Mouse (Mus musculus): ENCODE data around the gene Pax2. TPM values are rescaled to one million over a fixed set of nuclear protein-coding genes. Genes with fewer than 3 reads are reported as not detected.
A peak's percentile ranks its signal among the peaks of the same experiment; 100 is the strongest.
"Not testable (repeated sequence)": the region's sequence is repeated elsewhere in the genome, so short reads cannot be mapped to it uniquely, and the experiment has no call there.

Pax2 gene
- total RNA-seq, 4 experiments from 2014 or later: not detected

DNA sequence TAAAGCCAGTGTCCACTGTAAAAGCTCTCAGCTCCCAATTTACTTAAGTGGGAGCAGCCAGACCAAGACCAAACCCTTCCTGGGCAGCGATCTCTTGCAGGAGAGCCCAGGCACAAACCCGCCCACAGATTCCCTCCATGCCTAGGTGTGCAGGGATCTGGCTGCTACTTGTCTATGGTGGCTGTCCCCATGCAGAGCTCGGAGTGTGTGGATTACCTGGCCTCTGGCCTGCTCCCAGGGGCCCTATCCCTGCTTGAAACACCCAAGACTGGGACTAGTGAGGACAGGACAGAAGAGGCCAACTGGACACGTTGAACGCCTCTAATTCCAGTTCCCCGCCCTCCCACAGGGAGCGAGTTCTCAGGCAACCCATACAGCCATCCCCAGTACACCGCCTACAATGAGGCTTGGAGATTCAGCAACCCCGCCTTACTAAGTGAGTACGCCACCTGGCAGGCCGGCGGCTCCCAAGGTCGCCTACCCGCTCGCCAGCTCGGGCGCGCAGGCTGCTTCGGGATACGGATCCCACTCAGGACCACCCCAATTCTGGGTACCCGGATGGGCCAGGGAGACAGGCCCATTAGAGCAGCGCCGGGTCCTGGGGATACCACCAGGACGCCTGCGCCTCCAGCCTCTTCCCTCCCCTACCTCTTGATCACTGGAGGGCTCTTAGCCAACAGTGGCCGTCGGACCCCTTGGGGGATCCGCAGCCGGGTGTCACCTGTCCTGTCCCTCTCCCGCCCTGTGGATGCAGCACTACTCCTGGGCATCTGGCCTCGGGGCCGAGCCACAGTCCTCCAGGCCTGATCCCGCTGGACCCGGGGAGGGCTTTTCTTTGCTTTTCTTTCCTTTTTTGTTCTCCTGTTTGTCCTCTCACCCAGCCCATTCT is 79.4 kb downstream of the Pax2 start:
- DNase-seq (ENCODE audit: low spot score): no peak

DNA sequence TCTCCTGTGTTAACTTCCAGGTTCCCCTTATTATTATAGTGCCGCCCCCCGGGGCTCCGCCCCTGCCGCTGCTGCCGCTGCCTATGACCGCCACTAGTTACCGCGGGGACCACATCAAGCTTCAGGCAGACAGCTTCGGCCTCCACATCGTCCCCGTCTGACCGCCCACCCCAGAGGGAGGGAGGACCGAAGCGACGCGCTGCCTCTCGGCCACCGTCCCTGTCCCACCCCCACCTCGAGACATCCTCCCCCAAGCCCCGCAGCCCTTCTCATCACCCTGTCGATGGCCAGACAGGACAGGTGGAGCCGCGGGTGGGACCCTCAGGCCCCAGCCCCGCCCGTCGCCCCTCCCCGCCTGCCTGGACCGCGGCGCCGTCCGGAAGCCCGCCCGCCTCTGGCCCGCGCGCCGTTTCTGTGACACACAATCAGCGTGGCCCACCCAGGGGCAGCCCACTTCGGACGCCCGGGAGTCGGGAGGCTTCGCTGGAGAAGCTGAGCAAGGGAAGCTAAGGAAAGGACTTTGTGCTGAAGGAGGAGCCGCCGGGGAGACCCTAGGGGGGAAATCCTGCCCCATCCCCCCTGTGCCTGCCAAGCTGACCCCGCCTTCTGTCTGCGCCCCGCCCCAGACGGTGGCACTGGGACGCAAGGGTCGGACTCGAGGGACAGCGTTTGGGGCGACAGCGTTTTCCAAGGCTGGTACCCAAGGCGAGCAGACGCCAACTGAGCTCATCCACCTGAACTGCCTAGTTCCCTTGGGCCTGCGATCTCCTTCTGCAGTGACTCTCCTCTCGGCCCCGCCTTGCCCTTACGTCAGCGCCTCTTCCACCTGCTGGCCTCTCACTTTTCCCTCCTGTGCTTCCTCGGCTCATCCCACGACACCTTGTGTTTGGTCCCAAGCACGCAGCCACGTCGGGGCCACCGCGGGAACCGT is 80.4 kb downstream of the Pax2 start:
- DNase-seq (ENCODE audit: low spot score): no peak

DNA sequence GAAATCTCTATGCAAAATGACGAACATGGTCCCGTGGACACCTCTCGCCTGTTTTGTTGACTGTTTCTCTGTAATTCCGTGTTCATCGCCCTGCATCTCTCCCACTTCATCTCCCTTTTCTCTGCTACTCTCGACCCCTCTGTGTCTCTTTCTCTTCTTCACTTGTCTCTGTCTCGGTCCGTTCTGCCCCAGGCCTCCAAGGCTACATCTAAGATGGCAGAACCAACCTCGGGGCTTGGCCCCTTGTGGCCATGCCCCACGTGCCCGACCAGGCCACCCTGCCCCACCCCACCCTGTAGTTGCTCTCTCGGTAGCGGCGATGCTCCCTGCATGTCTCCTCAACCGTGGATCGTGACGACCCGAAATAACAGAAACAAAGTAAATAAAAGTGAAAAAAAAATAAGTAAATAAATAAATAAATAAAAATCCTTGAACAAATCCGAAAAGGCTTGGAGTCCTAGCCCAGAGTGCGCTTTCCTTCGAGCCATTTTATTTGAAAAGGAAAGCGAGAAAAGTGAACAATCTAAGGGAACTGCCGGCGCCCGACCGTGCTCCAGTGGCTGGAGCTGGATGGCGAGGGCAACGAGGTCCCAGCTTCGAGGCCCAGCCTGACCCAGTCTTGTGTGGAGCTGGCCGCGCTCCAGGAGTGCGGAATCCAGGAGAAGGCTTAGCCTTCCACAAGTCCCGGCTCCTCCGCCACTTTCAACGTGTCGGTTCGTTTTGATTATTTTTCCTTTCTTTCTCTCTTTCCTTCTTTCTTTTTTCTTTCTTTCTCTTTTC is 81.8 kb downstream of the Pax2 start:
- DNase-seq (ENCODE audit: low spot score): no peak

DNA sequence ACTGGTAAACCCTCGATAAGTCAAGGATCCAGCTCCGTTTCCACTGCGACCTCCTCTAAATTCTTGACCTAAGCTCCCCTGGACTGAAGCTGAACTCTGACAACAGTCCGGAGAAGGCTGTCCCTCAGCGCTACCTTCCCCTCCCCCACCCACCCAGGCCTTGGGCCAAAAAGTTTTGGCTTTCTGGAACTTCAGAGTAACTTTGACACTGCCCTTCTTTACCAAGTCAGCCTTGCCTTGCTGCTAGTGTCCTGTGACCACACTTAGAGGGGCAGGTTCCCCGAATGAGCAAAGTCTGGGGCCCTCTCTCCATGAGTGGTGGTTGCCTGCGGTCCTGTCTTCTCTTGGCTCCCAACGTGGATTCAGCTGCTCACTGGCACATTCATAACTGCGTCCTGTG is 82.5 kb downstream of the Pax2 start:
- no peak for DNase-seq (ENCODE audit: low spot score)

DNA sequence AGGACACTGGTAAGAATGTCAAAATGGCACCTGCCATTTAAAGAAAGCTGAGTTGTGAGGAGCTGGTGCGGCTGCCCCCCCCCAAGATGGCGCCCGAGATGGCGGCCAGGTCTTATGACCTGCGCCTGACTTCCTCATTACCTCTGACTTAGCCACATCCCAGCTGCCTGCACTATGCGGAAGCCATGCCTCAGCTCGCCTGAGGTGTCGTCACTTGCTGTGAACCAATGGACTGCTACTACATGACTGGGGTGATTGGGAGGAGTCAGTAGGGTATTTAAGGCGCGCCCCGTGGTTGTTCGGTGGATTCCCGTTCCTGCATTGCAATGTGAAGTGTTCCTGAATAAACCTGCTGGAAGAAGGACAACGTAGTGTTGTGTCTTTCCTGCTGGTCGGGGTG is 86.8 kb downstream of the Pax2 start:
- not testable (repeated sequence) for DNase-seq (ENCODE audit: low spot score)

DNA sequence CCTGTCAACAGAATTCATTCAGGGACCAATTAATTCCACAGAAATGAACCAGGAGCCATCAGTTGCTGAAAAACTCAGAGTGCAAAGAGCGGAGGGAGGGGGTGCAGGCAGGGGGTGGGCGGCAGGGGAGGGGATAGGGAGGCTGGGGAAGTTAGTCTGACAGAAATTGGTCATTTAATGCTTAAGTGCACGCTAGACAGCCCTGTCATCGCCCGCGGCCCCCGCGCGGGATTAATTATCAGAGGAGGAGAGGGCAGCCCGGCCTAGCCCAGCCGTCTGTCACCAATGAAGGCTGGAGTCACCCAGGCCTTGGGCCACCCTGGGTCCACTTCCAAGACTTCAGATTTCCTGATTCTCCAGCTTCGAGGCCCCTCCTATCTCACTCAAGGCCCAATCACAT is 93.6 kb downstream of the Pax2 start:
- no peak for DNase-seq (ENCODE audit: low spot score)

DNA sequence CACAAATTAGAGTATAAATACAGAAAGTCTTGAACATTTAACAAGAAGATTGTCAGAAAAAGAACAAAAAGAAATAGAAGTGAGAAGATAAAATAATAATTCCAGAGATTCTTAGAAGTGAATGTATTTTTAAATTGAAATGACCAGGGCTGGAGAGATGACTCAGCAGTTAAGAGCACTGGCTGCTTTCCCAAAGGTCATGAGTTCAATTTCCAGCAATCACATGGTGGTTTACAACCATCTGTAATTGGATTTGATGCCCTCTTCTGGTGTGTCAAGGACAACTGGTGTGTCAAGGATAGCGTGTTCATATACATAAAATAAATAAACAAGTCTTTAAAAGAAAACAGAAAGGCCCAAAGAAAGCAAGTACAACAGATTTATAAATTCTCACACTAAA is 102.8 kb downstream of the Pax2 start:
- DNase-seq (ENCODE audit: low spot score): no peak

DNA sequence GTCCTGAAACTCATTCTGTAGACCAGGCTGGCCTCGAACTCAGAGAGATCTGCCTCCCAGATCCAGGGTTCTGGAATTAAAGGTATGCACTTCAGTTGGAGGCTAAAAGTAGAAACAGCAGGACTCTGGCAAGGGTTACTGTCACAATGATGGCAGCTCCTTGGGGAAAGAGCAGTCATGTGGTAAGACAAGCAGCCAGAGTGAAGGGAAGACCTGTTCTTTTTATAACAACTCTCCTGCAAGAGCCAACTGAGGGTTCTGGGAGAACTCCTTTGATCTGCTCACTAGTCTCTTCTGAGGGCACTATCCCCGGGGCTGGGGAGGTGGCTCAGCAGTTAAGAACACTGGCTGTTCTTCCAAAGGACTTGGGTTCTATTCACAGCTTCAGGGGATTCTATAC is 112.9 kb downstream of the Pax2 start:
- peak; percentile 59 for DNase-seq (ENCODE audit: low spot score)

DNA sequence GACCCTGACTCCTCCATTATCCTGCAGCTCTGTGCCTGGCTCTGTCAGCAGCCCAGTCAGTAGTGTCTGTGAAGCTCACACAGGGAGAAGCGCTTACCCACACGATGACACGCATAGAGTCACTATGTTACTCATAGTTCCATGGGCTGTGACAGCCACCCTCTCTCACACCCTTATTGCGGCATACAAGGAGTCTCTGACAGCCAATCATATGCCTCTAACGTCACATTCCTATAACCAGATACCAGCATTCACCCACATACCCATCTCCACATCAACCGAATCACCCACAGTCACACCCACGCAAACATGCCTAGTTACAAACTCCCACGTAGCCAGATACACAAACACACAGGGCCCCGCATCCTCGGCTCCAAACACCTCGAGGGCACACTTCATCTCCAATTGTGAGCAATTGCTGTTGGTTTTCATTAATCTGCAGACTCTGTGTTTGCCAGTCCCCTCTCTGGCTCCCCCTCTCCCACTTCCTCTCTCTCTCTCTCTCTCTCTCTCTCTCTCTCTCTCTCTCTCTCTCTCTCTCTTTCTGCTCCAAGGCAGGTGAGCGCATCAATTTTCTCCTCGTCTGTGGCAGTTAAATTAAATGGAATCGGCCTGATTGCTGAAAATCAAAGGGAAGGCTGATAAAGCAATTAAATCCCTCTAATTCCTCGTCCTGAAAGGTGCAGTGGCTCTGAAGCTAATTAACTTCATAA is 118.5 kb downstream of the Pax2 start:
- no peak for DNase-seq (ENCODE audit: low spot score)

DNA sequence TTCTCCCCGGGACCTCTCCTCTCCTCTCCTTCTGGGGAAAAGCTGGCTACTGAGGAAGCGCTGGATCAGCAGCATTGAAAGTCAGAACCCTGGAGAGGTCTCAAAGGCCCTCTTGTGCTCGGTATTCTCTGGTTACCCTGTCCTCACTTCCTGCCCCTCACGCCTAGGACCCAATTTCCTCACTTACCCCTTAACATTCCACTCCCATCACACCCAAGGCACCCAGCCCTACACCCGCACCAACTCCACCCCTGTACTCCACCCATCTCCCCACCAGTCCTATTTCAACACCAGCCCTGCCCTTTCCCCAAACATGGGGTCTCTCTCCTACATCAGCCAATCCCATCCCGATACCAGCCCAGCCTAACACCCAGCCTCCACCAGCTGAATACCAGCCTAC is 119.1 kb downstream of the Pax2 start:
- DNase-seq (ENCODE audit: low spot score): no peak

DNA sequence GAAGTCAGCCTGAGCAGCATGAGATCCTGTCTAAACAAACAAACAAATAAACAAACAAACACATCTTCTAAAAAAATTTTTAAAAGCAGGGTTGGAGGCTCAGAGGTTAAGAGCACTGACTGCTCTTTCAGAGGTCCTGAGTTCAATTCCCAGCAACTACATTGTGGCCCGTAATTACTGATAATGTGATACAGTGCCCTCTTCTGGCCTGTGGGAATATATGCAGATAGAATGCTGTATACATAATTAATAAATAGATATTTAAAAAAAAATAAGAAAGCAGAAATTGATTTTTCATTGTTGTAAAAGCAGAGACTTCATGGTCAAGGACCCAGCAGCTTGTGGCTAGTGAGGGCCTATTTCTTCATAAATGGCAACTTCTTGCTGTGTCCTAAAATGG is 119.9 kb downstream of the Pax2 start:
- no peak for DNase-seq (ENCODE audit: low spot score)

DNA sequence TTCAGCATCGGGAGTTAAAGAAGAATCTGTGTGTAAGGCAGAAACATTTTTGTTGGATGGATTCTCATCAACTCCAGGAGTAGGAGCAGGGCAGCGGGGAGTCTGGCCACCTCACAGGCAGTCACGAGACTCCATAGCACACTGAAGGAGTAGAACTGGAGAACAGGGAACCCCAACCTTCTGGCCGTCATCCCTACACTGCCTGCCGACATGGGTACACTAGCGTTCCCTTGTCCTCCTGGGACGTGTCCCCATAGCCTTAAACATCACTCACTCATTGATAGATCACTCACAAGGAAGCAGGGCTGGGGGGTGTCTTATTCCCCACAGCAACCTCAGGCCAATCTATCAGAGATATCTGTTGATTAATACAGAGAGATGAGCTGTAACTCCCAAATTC is 120.7 kb downstream of the Pax2 start:
- no peak for DNase-seq (ENCODE audit: low spot score)

DNA sequence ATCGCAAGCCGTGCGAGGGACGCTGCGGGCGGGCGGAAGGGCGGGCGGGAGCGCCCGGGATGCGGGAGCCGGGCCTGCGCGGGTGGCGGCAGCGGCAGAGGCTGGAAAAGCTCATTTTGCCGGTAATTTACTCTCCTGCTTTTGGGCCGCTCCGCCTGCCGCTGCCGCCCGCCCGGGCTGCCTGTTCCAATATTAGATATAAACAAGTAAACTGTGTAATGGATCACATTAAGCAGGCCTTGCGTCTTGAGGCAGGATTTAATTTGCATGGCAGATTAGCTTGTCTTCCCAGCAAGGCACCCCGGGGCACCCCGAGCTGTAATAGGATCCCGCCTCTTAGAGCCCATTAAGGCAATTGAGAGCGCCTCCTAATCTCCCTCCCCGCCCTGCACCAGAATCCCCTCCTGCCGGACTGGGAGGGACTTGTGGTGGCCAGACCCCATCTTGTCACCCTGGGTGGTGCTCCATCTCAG is 126.7 kb downstream of the Pax2 start:
- no peak for DNase-seq (ENCODE audit: low spot score)

DNA sequence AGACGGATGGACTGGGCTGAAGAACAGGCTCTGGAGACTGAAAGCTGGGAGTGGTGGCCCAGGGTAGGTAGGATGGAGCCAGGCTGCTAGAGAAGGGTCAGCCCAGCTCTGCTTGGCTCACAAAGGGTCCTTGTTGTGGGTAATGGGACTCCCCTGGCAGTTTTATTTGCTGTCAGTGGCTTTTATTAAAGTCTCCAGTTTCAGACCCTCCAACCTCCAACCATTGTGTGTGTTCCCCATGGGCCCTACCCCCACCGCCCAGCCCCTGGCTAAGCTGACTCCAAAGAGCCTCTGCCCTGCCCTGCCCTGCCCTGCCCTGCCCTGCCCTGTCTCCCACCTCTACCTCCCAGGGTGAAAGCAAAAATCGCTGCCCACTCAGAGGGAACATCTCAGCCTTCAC is 128.5 kb downstream of the Pax2 start:
- DNase-seq (ENCODE audit: low spot score): no peak

DNA sequence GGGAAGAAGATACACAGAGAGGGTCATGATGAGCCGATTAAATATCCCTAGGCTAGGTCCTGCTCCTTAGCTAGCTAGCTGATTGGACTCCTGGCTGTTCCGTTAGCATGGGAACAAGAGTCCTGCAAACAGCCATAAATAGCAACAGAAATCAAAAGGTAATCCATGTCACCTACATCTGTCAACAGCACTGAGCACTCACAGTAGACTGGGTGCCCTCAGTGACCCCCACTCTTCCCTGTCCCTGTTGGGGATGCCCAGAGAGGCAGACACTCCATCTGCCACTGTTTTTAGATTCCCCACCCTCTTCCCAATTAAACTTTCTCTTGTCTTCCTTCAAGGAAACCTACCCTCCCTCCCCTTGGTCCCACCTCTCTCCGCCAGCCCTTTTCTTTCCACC is 130.6 kb downstream of the Pax2 start:
- DNase-seq (ENCODE audit: low spot score): no peak

Small RNAs within 50 kb of the gene (microRNA-seq; reads per million reads assigned to microRNA genes)
- gene Mir6405: not detected

Other genes starting within 250 kb of the Pax2 start
- 10 to 100 TPM in 3 of 4 experiments, 1 to 10 TPM in 1; 9.7 to 14.1 (median 10.7) TPM for gene Sec31b, start 210.2 kb upstream of the Pax2 start, total RNA-seq (2022)
- not detected for gene Gm20538, start 203.2 kb upstream of the Pax2 start, total RNA-seq (2022)
- gene Ndufb8, start 200.6 kb upstream of the Pax2 start, total RNA-seq (2022): 1,000 to 10,000 TPM; 2,001 to 2,142 (median 2,069) TPM
- gene Hif1an, start 193.2 kb upstream of the Pax2 start, total RNA-seq (2022): 10 to 100 TPM; 53.2 to 62.2 (median 59.5) TPM
- gene Slf2, start 175.1 kb downstream of the Pax2 start, total RNA-seq (2022): 10 to 100 TPM; 18.2 to 21.9 (median 19.7) TPM
- gene Sema4g, start 233.1 kb downstream of the Pax2 start, total RNA-seq (2022): under 1 TPM in 3 of 4 experiments, not detected in 1; 0.25 to 0.46 (median 0.44) TPM
- gene Twnk, start 249.6 kb downstream of the Pax2 start, total RNA-seq (2022): 10 to 100 TPM; 30.6 to 34.6 (median 31.4) TPM

Data from heart, adult 8-10 months (tissue).